Mouse (Mus musculus): ENCODE measurements around the gene 5730522E02Rik.

5730522E02Rik gene

GRCm38 (mm10) chr11:26125923-26126322 lies 84.6 kb downstream of the 5730522E02Rik start:
- no peak for DNase-seq

- DNase-seq, result no peak
Measured at GRCm38 (mm10) chr11:26120781-26121557, 89.6 kb downstream of the 5730522E02Rik start.

GRCm38 (mm10) chr11:26117651-26118050 lies 92.9 kb downstream of the 5730522E02Rik start:
- no peak for DNase-seq

- DNase-seq, result no peak
Measured at GRCm38 (mm10) chr11:26112206-26112605, 98.4 kb downstream of the 5730522E02Rik start.

DNA sequence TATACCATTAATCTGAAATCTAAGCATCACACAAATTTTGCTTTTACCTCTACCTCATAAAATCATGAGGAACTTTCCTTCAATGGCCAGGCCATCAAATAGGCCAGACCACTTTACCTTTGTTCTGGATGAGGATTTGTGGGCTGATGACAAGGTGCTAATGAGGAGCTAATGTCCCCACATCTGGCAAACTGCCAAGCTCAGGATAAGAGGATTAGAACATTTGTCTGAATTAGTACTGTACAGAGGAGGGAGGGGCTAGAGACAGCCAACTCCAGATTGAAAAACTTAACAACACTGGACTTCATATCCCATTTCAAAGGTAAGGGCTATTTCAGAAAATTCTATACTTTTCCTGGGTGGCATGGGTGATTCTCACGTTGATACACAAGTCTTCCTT lies 101.9 kb downstream of the 5730522E02Rik start:
- no peak for DNase-seq

DNA sequence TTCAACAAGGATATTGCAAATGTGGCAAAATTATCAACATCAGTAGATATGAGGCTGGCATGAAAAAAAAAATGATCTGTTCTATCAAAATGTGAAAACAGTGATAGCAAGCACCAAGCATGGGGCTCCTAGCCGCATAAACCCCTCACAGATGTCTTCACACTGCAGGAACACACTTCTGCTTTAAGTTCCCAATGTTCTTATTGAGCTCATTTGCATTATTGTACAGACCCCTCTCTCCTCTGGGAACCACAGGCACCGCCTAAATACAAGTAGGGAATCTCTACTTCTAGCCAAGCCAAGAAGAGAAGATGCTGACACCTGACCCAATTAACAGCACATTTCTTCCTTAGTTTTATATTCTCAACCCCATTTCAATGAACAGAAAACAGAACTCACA lies 105.9 kb downstream of the 5730522E02Rik start:
- DNase-seq, result no peak

GRCm38 (mm10) chr11:26103698-26104097 lies 106.9 kb downstream of the 5730522E02Rik start:
- DNase-seq, result no peak

DNA sequence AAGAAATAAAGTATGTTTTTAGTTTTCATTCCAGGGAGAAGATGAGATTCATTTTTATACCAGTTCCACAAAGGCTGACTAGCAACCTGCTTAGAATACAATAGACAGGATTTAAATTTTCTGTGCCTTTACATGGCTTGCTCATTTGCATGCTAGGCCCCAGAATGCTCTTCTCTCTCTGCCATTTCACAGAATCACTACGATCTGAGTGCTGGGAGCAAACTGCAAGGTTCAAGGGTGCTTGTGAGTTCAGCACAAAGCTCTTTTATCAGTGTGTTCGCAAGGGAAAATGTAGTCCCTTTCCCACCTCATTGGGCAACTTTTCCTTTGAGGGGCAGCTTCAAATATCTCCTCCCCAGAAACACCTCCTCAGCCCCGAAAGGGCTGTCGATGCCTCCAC lies 107.7 kb downstream of the 5730522E02Rik start:
- DNase-seq, result no peak

- no peak for DNase-seq
Measured at GRCm38 (mm10) chr11:26100077-26100476, 110.5 kb downstream of the 5730522E02Rik start.

GRCm38 (mm10) chr11:26098933-26099332 lies 111.6 kb downstream of the 5730522E02Rik start:
- no peak for DNase-seq

GRCm38 (mm10) chr11:26096095-26096494 lies 114.5 kb downstream of the 5730522E02Rik start:
- DNase-seq, result no peak

DNA sequence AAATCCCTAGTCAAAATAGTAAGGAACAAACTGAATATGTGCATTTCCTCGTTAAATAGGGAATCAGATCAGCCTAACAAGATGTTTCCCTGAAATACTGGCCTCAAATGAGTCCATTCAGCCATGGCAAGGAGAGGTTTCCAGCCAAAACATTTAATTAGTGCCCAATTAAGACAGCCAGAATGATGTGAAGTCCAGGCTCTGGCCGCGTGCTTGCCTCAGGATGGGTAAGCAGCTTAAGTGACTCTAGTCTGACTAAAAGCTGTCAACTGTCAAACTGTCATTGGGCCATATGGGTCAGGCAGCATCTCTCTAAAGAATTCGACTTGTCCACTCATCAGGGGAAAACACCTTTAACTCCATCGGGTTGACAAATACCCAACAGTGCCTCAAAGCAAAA lies 121.6 kb downstream of the 5730522E02Rik start:
- DNase-seq, result no peak

DNA sequence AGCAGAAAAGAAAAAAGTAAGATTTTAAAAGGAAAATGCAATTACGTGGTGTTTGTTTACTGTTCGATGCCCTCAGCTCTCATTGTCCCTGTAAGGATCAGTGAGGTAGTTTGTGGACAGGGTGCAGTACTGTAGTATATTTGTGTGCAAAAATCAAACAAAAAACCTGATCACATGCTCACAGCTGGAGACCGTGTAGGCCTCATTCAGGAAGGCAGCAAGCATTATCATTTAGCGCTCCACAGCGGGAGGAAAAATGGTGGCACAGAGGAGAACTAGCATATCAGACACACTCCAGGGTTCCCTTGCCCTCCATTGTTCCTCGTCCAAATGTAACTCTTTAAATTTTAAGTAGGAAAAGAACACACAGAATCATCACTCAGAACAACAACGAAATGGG lies 123.9 kb downstream of the 5730522E02Rik start:
- DNase-seq, result no peak

DNA sequence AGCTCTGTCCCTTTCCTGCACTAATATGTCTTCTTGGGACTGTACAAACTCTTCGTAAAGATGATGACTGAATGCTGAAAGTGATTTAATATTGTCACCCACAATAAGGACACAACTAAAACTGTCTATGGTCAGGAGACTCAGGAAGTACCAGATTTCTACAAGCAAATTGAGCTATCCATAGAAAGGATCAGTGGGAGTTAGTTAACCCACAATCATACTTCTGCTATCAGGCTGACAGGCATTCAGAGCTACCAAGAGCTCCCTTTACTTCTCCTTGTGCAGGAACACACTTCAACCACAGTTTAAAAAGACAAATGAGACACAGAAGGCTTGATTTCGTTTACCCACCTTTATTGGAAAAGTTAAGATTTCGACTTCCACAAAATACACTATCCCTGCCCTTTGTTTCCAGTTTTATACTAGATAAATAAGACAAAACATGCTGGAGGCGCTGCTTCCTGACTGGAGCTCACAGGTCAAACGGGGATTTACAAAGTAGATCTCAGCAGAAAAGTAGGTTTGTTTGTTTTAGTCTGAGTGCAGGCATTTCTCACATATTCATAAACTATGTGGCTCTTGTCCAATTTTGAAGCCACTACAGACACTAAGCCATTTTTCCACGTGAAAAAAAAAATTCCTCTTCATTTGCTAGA lies 125.1 kb downstream of the 5730522E02Rik start:
- no peak for DNase-seq

GRCm38 (mm10) chr11:26076335-26076734 lies 134.2 kb downstream of the 5730522E02Rik start:
- no peak for DNase-seq

DNA sequence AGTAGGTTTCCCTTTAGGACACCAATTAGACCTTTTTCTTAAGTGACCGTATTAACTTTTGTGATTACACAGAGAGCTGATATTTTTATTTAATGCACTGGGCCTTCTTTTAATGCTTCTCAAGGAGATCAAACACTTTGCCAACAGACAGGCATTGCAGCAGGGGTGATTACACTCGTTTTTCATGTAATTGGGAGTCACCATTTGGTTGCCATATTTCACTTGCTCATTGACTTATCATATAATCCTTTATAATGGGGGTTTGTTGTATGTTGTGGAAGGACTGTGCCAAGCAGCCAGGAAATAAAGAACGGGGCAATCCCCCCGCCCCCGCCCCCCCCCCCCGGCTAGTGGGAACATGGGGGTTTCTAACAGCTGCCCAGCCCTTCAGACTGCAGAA lies 135.0 kb downstream of the 5730522E02Rik start:
- no peak for DNase-seq

GRCm38 (mm10) chr11:26073638-26074294 lies 136.8 kb downstream of the 5730522E02Rik start:
- DNase-seq, result no peak

DNA sequence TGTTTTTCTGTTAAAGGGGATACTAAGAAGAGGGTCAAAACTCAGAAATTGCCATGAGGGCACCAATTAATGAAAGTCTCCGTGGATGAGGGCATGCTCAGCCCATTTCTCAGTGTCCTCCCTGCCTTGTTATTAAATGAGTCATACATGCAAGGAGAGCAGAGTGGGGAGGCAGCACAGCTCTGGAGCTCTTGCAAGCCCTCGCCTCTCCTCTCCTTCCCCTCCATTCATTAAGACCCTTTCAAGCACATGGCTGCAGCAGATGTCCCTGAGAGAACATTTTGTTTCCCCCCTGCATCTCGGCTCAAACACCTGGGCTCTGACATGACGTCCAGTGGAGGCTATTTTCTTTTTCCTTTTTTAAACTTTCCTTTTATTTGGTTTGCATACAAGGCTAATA lies 138.5 kb downstream of the 5730522E02Rik start:
- no peak for DNase-seq

DNA sequence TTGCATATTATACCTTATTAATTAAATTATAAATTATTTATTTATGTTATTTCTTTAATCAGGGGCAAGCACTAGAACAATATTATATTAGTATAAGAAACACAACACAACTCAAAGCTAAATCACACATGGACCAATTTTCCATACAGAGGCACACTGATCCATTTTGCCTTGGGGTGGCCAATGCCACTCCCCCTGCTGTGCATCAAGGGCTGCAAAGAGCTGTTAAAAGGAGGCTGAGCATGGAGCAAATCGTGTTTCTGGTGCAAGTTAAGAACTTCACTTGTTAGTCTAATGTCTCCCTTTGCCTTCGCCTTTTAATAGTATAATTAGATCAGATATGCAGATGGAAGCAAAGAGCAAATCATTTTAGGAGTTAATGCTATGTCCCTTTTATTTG lies 147.3 kb downstream of the 5730522E02Rik start:
- DNase-seq, result no peak

DNA sequence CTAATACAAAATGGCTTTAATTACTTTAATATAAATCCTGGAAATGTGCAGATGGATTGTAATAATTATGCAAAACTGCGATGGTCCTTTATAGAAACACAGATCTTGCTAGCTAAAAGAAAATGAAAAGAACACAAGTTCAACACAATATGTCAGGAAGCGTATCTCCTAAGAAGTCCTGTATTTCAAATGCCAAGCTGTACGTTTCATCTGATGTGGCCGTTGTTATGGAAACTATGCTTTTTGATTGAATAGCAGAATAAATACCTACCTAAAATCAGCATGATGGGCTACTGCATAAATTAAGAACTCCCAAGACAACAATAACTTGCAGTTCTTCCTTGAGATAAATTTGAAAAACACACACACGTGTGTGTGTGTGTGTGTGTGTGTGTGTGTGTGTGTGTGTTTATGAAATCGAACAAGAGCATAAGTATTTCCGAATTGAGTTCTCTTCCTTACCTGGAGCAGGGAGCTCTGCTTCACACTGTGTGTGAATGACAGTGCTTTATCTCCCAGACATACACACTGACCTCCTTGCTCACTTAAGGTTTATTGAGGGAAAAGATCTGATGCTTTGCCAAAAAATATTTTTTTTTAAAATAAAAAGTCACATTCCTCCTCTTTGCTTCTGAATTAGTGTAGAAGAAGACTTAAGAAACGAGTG lies 149.0 kb downstream of the 5730522E02Rik start:
- DNase-seq, result no peak

DNA sequence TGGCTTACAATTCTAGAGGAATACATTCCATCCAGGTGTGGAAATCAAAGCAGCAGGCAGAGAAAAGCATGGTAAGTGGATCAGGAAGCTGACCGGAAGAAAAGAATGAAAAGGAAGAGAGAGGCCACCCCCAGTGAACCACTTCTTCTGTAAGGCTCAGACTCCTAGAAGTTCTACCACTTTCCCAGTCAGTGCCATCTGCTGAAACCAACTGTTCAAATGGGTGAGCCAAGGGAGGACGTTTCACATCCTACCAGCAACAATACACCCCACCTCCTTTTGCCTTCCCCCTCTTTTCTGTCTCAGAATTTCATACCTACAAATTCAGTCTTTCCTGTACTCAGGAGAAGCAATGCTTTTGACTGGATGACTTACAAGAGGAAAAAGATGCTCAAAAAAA lies 197.0 kb downstream of the 5730522E02Rik start:
- DNase-seq, result no peak

DNA sequence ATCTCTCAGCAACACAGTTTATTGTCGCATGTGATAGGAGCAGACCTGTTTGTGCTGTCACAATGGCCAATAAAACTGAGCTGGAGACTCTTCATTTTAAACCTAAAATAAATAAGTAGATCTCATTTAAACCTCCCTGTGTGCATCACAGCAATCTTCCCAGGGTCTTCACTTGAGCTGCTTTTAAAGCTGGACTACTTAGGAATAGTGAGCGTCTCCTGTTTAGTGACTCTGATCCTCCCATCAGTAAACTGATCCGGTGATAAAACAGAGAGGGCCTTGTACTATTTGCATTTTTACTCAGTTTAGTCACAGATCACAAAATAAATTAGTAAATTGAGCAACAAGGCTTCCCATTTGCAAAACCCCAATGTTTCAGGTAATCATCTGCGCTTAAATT lies 206.5 kb downstream of the 5730522E02Rik start:
- DNase-seq, result no peak

DNA sequence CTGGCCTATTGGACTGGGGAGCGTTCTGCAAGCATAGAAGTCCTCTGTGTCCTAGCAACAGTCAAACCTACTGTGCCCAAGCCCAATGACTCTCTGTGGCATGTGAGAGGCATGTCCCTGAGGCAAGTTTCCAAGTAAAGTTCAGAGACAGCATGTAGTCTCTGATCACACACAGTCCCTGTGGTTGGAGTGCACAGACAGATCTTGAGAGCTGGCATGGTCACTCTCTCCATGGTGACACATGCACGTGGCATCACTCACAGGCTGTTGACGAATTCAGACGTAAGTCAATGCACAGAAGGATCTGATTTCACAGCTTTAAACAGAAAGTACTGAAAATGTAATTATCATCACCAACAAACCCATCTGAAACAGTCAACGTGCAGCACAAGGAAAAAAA lies 210.8 kb downstream of the 5730522E02Rik start:
- no peak for DNase-seq

Measured in spleen, adult 18-20 months (tissue).